Mouse (Mus musculus) MEL (cell line): ENCODE results near the gene Slc23a3.

Experiments
- CTCF ChIP-seq, 3 experiments: IDR thresholded peaks in 2 of 3; conservative IDR thresholded peaks in 1 of 3; 2 replicates each; pipeline ENCODE4 v1.5.1; 2011 to 2012; ENCODE audit warnings: low read length in 3 of 3, low read depth in 2 of 3, mild to moderate bottlenecking in 2 of 3, improper control_type of control experiment in 1 of 3, inconsistent platforms in 1 of 3, mixed read lengths in 1 of 3, moderate library complexity in 1 of 3; ENCODE audit not compliant: control insufficient read depth in 1 of 3, insufficient read depth in 1 of 3, poor library complexity in 1 of 3, severe bottlenecking in 1 of 3
- GATA1 ChIP-seq: IDR thresholded peaks from 2 replicates; pipeline ENCODE4 v1.6.1; 2011; ENCODE audit warnings: low read depth, low read length, improper control_type of control experiment
- MAX ChIP-seq: IDR thresholded peaks from 2 replicates; pipeline ENCODE4 v1.6.1; 2011; ENCODE audit warnings: low read length, improper control_type of control experiment
- MEF2A ChIP-seq: IDR thresholded peaks from 2 replicates; pipeline ENCODE4 v1.6.1; 2014; ENCODE audit warnings: low read depth, mild to moderate bottlenecking, inconsistent platforms, low read length, improper control_type of control experiment; ENCODE audit not compliant: poor library complexity, insufficient replicate concordance, severe bottlenecking; ENCODE audit errors: extremely low read depth
- NRF1 ChIP-seq: IDR thresholded peaks from 2 replicates; pipeline ENCODE4 v1.6.1; 2014; ENCODE audit warnings: low read depth, mild to moderate bottlenecking, inconsistent platforms, low read length, improper control_type of control experiment, moderate library complexity; ENCODE audit not compliant: poor library complexity, insufficient read depth, severe bottlenecking
- TCF12 ChIP-seq: IDR thresholded peaks from 2 replicates; pipeline ENCODE4 v1.6.1; 2014; ENCODE audit warnings: low read depth, mild to moderate bottlenecking, inconsistent platforms, low read length, improper control_type of control experiment, moderate library complexity

- TF ChIP-seq MEF2A (no peak), CTCF (IDR thresholded peaks at IDR 0.05 in 2 of 3, conservative IDR thresholded peaks at IDR 0.05 in 1 of 3; ENCODE audit: control insufficient read depth in 1 of 3, insufficient read depth in 1 of 3, low read depth in 2 of 3, low read length in 3 of 3, poor library complexity in 1 of 3, severe bottlenecking in 1 of 3) (peak in 2 of 3 experiments; percentile 64 to 79; a peak in 5 of 6 replicates), MAX (peak; percentile 99), GATA1 (no peak), TCF12 (no peak), NRF1 (peak; percentile 97)
Measured at GRCm38 (mm10) chr1:75142301-75143261, 8.9 kb upstream of the Slc23a3 start, which contains the start of the genes Cnppd1 and Retreg2.
